Mouse (Mus musculus): ENCODE results near the gene Col25a1.

DNA sequence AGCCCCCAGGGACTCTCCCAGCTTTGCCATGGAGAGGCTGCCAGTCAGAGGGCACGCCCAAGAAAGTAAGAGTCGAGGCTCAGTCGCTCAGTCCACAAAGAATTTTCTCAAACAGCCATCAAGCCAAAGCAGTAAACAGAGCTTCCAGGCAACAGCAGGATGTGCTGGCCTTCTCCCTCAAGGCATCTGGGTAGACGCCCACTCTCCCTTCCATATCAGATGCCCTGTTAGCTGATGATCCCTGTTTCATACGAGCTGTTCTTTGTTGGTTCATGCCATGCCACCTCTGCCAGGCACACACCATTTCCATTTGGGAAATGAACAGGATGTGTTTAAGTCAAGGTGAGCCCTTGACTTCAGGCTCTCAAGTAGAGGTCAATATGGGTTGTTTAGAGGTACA lies 334.1 kb downstream of the Col25a1 start:
- no peak for TF ChIP-seq CTCF (IDR thresholded peaks at IDR 0.05; ENCODE audit: insufficient read depth, low read depth, low read length)
- no peak for TF ChIP-seq POLR2A (IDR thresholded peaks at IDR 0.05; ENCODE audit: insufficient read depth, low read depth, low read length)

Data from olfactory bulb, adult 2 months (tissue).